Mouse (Mus musculus) stomach, postnatal 0 days (tissue): ENCODE measurements at regions not wholly inside any gene's neighbourhood (a gene's known extent, or its start where the extent isn't known, plus 50 kb on each side); places are given as distances from the start of the nearest gene placed in this dataset.

ENCODE experiments used
- CTCF ChIP-seq: IDR thresholded peaks from 2 replicates; pipeline ENCODE4 v1.5.1; 2016; ENCODE audit warnings: antibody characterized with exemption, low read depth, mild to moderate bottlenecking, moderate library complexity
- EP300 ChIP-seq: optimal IDR thresholded peaks from 2 replicates; pipeline ENCODE3; 2016; ENCODE audit warnings: antibody characterized with exemption

- TF ChIP-seq EP300: no peak
- TF ChIP-seq CTCF: no peak
Measured at GRCm38 (mm10) chr11:19740562-19740961, 183.6 kb upstream of the Spred2 start.
